Mouse (Mus musculus) layer of hippocampus, postnatal 14 days (tissue): ENCODE measurements around the gene Cldn6. TPM values are rescaled to one million over a fixed set of nuclear protein-coding genes. Genes with fewer than 3 reads are reported as not detected.

Source experiments
- DNase-seq, 2 experiments: peaks; one replicate each; pipeline ENCODE4 v3.0.0; 2021 to 2022; ENCODE audit warnings: low spot score in 2 of 2, mixed read lengths in 1 of 2
- total RNA-seq, 2 experiments: library from RNA; stranded (reverse); gene quantifications; 2 replicates each; pipeline ENCODE4 v1.2.3; 2021

Gene Cldn6
- total RNA-seq, 2 experiments from 2014 or later = not detected

GRCm38 (mm10) chr17:23719455-23719854 is 40.4 kb downstream of the Cldn6 start:
- no peak for DNase-seq

- DNase-seq = no peak
Observed at GRCm38 (mm10) chr17:23721886-23722285, 42.8 kb downstream of the Cldn6 start.

- no peak for DNase-seq
Observed at GRCm38 (mm10) chr17:23722376-23723125, 43.5 kb downstream of the Cldn6 start, which contains the start of gene 1520401A03Rik. Gene 1520401A03Rik, minus strand, starts transcription at chr17:23722783.

- no peak for DNase-seq
Observed at GRCm38 (mm10) chr17:23725477-23725876, 46.4 kb downstream of the Cldn6 start.

GRCm38 (mm10) chr17:23725999-23726757 is 47.1 kb downstream of the Cldn6 start, which contains the start of gene Pkmyt1:
Gene Pkmyt1, plus strand, starts transcription at chr17:23726336.
- peak; percentile 91 to 94 for DNase-seq

GRCm38 (mm10) chr17:23726758-23727142 is 47.7 kb downstream of the Cldn6 start:
- DNase-seq = peak; percentile 34 to 69

GRCm38 (mm10) chr17:23730441-23730840 is 51.4 kb downstream of the Cldn6 start:
- no peak for DNase-seq

Other genes with a start within 250 kb of the Cldn6 start
- gene Vmn2r117, start 199.6 kb upstream of the Cldn6 start, total RNA-seq = not detected
- gene Zfp213, start 115.0 kb upstream of the Cldn6 start, total RNA-seq = 1 to 10 TPM; 4.6 to 6.5 TPM
- gene Zfp13, start 79.8 kb upstream of the Cldn6 start, total RNA-seq = 10 to 100 TPM; 29.8 to 30.1 TPM
- under 1 TPM in 1 of 2 experiments, not detected in 1; 0.36 TPM for gene Zscan10, start 78.4 kb upstream of the Cldn6 start, total RNA-seq
- under 1 TPM; 0.85 to 0.86 TPM for gene Mmp25, start 34.0 kb upstream of the Cldn6 start, total RNA-seq
- gene Bicdl2, start 18.7 kb upstream of the Cldn6 start, total RNA-seq = not detected
- 100 to 1,000 TPM; 127 to 131 TPM for gene Hcfc1r1, start 5.7 kb upstream of the Cldn6 start, total RNA-seq
- gene Thoc6, start 5.4 kb upstream of the Cldn6 start, total RNA-seq = 10 to 100 TPM in 1 of 2 experiments, 1 to 10 TPM in 1; 9.5 to 12.2 TPM
- 10 to 100 TPM in 1 of 2 experiments, 1 to 10 TPM in 1; 9.5 to 10.1 TPM for gene Tnfrsf12a, start 1.8 kb upstream of the Cldn6 start, total RNA-seq
- gene Cldn9, start 4.8 kb downstream of the Cldn6 start, total RNA-seq = 1 to 10 TPM in 1 of 2 experiments, under 1 TPM in 1; 0.69 to 1.1 TPM
- under 1 TPM; 0.14 to 0.16 TPM for gene 1520401A03Rik, start 43.5 kb downstream of the Cldn6 start, total RNA-seq
- 1 to 10 TPM; 3.7 to 4.0 TPM for gene Pkmyt1, start 47.1 kb downstream of the Cldn6 start, total RNA-seq
- gene Paqr4, start 61.6 kb downstream of the Cldn6 start, total RNA-seq = 10 to 100 TPM; 49.7 to 52.8 TPM
- under 1 TPM; 0.17 to 0.21 TPM for gene Kremen2, start 66.6 kb downstream of the Cldn6 start, total RNA-seq
- gene Flywch1, start 92.4 kb downstream of the Cldn6 start, total RNA-seq = 100 to 1,000 TPM; 159 to 169 TPM
- 10 to 100 TPM; 24.5 to 25.3 TPM for gene Flywch2, start 106.8 kb downstream of the Cldn6 start, total RNA-seq
- 100 to 1,000 TPM; 502 to 591 TPM for gene Srrm2, start 111.3 kb downstream of the Cldn6 start, total RNA-seq
- gene Elob, start 149.9 kb downstream of the Cldn6 start, total RNA-seq = 100 to 1,000 TPM; 363 to 365 TPM
- not detected for gene Prss33, start 156.8 kb downstream of the Cldn6 start, total RNA-seq
- gene Prss32, start 164.6 kb downstream of the Cldn6 start, total RNA-seq = under 1 TPM in 1 of 2 experiments, not detected in 1; 0.29 TPM
- 1 to 10 TPM; 1.8 to 2.0 TPM for gene Prss41, start 164.9 kb downstream of the Cldn6 start, total RNA-seq
- gene Prss21, start 188.8 kb downstream of the Cldn6 start, total RNA-seq = not detected
- gene Dcpp1, start 201.6 kb downstream of the Cldn6 start, total RNA-seq = not detected
- not detected for gene Dcpp2, start 201.6 kb downstream of the Cldn6 start, total RNA-seq
- not detected for gene Dcpp3, start 238.2 kb downstream of the Cldn6 start, total RNA-seq